Mouse (Mus musculus) bone marrow, adult 2 months (tissue): ENCODE data around the gene Sptbn2.

Source experiments
- CTCF ChIP-seq: fragments of 200-500 bp; IDR thresholded peaks from 2 replicates; pipeline ENCODE4 v1.5.1; 2011; ENCODE audit warnings: low read length, control low read depth; ENCODE audit not compliant: control insufficient read depth, insufficient read depth
- POLR2A ChIP-seq: fragments of 200-500 bp; IDR thresholded peaks from 2 replicates; pipeline ENCODE4 v1.6.1; 2011; ENCODE audit warnings: low read depth, mild to moderate bottlenecking, control low read depth, low read length, borderline replicate concordance; ENCODE audit not compliant: control insufficient read depth

GRCm38 (mm10) chr19:4799083-4799482, 88.1 kb downstream of the Sptbn2 start:
- no peak for TF ChIP-seq CTCF
- no peak for TF ChIP-seq POLR2A
